Mouse (Mus musculus) spleen, postnatal 10 days (tissue): Measurements from ENCODE around the gene Tnc.

Experiments used
- DNase-seq, 2 experiments: peaks; one replicate each; pipeline ENCODE4 v3.0.0; 2021 to 2022; ENCODE audit warnings: low spot score in 2 of 2

Gene Tnc

DNA sequence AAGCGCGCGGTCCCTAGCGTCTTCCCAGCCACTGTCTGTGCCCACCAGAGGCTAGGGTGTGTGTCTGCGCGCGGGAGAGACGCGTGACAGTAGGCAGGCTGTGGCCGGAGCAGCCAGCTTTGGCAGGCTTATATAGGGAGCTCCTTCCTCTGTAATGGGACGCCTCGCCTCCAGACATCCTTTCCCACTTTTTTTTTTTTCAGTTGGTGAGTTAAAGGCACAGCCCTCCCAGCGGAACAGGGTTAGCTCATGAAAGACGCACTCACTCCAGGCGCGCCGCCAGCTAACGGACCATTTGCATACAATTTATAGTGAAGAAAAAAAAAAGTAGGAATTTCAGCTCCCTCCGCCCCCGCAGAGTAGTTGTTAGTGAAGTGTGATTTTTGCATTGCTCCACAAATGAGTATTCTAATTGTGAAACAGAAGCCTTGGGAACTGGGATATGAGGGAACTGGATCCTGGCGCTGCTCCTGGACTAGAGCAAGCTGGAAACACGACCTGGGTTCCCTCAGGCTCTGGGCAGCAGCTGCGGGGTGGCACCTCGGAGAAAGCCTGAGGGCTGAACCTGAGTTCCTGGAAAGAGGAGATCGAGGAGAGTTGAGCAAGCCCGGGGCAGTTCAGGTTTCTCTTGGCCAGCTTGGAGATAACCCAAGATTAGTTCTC is at the start of gene Tnc:
TSS of gene Tnc (minus strand) at position 185 of the 663 bp plus-strand sequence.
- no peak for DNase-seq

DNA sequence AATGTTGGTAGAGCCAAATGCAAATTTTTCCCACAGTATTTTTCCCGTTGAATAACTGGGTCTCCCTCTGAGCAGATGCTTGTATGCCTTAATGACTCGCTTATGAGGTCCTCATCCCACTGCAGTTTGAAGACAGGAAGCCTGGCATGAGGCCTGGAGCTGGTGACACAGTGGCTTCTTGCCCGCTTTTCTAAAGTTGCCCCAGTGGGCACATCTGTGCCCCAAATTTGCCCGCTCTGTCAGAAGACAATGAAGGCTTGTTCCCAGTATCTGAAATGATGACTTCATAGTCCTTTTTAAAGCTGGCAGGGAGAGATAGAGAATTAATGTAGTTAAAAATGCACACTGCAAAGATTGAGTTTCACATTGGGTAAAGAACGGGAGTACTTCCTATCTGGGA is 47.4 kb upstream of the Tnc start:
- no peak for DNase-seq

DNA sequence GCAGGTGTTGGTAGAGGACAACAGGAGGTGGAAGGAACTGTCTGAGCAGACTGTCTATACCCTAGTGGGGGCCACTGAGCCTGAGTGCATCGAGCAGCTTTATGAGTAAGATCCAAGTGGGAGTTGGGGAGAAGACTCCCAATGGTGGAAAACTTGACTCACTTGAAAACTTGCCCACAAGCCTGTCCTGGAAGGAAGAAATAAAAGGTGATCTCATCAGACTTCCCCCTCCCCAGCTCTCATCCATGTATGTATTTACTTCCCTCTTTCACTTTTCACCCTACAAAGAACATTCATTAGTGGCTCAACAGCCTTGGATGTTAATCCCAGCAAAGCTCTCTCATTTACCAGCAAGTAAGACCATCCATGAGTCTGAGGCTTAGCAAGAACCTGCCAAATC is 46.0 kb upstream of the Tnc start:
- DNase-seq, result no peak

DNA sequence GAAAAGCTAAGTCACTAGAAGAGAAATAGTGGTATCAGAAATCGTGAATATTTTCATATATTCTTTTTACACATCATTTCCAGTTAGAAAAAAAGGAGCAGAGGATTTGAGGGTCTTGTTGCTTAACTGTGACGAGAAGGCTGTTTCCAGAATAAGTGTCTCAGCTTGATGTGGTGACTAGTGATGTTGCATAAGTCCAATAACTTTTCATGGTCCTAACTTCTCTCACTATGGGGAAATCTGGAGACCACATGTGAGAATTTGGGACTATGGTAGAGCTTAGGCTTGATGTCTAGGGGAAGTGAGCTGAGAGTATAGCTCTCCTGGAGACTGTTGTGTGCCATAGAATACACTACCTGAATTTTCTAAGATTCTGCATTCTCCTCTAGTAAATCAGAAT is 42.6 kb upstream of the Tnc start:
- no peak for DNase-seq

DNA sequence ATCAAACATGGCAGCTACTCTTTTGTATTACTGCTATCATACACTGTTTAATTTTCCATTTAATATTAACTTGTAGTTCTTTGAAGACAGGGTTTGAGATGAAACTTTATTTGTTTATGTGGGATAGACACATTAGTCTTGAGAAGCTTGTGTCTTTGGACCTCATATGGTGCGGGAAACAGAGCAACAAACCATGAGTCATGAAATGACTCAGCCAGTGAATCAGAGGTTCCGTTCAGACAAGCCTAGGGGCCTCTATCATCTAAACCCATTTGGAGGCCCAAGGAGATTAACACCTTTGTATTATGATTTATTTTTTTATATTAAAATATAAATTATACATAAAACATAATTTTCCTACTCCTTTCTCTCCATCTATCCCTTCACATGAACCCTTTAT is 40.9 kb upstream of the Tnc start:
- DNase-seq, result no peak

DNA sequence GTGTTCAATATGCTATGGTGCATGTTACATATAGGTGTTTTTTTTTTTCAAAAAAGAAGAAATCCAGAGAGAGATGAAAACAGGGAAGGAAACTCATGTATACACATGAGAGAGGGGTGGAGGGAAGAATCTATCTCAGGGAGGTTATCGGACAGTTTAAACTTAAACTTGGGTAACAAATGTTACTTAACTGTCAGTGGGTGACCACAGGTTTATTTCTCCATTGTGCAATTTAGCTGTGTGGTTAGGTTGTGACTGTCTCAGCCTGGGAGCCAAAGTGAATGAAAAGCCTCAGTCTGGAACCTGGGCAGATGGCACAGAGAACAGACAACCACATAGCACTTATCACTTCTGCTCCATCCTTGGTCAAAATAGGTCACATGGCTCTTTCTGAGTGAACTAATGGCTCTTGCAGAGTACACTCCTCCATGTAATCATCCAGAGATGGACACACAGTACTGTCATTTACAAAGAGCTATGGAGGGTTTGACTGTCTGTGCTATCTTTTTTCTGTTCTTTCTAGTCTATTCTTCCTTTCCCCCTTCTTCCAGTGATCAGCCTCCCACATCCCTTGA is 39.3 kb upstream of the Tnc start:
- no peak for DNase-seq

DNA sequence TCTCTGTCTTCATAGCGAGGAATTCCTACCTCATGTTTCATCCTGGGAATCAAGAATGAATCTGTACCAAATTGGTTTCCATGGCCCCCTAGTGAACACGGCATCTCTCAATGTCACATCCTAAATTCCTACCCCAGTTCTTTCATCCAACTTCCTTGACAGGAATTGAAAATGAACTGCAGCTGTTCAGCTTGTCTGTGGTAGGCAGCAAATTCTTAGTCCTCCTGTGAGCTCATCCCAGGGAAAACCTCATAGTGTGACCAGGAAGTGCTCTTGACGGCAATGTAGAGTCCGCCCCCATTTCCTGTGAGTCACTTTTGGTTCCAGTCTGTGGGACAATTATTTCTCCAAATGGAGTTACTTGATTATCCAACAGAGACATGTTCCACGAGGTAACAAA is 37.0 kb upstream of the Tnc start:
- DNase-seq, result no peak

DNA sequence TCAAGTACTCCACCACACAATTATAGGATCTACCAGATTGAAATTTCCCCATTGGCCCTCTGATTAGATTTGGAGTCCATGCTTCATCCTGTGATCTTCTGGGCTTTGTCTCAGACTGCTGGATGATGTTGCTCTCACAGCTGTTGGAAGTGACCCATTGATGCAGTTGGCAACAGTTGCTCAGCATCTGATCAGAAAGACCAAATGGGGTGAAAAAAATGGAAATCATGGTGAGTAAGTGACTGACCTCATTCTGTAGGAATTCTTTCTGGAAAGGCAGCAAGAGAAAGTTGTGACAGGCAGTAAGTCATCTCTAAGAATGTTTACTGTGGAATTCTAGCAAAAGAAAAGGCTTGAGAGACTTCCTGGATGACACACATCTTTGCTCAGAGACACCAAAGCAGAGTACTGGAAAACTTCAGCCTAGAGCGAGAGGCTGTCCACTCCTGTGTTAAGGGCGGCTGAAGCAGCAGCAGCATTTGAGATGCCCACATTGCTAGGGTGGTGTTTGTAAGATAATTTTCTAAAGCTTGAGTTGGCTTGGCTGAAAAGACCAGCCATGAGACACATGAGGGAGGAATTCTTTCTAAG is 31.3 kb upstream of the Tnc start:
- DNase-seq, result no peak

DNA sequence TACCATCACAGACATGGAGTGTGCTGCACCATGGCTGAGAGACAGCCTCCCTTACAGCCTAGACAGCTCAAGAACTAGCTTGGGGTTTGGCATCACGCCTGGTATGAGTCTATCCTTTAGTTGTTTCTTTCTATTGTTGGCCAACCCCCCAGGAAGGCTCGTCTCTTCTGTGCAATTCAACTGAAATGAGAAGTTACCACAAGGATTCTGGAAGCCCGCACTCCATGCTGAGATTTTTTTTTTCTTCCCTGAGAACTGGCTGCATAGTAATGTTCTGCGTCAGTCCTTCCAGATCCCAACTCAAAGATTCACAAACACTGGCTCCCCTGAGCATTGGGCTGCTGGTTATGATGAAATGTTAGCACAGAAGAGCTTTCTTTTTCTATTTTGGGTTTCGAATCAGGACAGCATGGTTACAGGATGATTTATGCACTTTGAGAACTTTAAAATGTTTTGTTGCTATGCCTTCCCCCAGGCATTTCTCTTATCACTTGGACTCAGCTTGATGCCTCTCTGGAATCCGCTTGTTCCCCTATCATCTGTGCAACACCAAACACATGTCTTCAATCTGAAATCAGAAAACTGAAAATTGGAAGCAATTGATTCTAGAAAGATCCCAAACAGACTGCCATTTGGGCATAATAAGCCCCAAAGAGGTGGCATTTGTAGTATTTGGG is 29.7 kb upstream of the Tnc start:
- no peak for DNase-seq

DNA sequence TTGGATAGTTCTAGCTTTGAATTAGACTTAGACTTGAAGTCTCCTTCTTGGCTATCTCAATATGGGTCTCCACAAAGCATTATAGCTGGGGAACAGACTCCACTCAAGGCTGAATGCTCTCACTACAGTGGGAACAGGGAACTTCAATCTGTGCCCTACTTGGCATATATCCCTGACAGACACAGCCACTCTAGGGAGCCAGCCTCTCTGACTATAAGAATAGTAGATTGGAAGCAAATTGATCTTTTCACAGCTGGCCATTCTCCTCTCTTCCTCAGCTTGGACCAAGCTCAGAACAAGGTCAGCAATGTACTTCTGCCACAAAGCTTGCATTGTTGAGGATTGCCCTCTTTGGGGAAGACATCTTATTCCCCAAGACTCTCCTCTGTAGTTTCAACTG is 27.9 kb upstream of the Tnc start:
- no peak for DNase-seq

DNA sequence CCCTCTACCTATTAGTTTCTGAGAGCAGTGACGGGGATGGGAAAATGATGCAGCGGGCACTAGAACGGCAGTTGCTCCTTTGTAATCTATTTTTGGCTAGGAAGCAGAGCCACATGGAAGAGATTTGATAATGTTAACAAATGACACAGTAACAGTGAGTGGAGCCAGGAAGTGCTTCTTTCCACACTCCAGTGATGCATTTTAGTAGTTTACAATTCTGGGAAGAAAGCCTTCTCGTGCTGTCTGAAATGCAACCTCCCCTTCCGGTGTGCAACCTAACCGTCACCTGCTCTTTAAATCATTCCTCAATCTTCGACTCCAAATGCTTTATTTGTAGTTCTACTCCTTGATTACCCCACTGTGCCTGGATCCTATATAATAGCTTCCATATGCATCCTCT is 20.6 kb upstream of the Tnc start:
- DNase-seq, result no peak

DNA sequence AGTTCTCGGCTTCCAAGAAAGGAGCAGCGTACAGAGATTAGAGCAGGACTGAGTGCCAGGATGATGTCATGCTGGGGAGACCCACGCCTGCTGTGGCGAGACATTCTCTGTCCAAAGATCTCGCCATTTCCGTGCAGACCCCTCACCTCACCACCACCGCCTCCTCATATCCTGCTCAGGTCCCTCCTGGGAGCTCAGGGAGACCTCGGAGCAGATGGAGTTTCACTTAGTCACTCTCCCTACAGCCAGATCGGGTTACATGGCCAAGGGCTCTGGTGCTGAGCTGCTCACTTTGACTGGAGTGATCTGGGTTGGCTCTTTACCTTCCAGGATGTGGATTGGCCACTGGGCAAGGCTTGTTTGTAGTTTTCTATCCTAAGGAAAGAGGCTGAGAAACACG is 18.5 kb upstream of the Tnc start:
- DNase-seq, result no peak

DNA sequence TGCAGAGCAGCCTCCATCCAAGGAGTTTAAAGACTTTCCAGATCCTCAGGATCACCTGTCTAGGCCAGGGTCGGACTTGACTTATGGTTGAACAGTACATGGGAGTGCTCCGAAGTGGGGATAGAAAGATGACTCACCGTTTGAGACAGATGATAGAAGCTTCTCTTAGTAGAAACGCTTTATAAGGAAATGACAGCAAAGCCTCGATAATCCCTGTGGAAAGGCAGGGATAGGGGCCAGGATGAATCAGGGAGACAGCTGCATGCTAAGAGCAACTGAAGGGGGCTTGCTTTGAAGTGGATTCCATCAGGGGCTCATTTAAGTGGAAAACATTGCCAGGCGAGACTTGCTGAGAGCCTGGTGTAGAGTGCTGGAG is 12.0 kb upstream of the Tnc start:
- DNase-seq, result no peak

DNA sequence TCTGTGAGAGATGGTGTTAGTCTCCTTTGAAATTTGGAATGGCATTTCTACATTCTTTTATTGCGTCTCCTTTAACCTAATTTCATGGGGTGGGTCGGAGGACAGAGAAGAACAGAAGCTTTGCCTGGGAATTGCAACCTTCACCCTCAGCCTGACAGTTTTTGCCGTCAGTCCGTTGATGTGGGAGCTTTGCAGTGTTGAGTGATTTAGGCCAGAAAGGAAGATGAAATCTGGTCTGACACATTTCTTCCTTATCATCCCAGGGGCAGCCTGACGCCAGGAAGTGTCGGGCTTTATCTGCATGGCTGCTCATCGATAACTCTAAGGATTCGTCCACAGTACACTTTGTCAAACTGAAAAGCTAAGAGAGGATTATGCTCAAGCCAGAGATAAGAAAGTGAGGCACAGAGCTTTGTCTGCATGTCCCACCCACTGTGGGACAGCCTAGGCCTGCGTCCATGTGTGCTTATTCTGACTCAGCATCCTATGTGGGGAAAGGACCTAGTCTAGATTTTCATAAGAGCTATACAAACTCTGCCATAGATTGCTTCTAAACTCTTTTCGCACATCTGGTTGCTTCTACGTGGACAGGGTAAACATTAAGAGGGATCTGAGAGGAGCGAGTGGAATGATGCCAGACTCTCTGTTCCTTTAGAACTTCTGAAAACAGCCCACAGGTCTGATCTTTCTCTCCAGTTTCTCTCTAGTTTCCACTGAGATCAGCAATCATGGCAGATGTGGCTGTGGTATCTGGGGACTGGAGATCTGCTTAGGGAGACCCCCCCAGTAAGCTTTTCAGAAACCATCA is 11.4 kb upstream of the Tnc start:
- DNase-seq, result no peak

DNA sequence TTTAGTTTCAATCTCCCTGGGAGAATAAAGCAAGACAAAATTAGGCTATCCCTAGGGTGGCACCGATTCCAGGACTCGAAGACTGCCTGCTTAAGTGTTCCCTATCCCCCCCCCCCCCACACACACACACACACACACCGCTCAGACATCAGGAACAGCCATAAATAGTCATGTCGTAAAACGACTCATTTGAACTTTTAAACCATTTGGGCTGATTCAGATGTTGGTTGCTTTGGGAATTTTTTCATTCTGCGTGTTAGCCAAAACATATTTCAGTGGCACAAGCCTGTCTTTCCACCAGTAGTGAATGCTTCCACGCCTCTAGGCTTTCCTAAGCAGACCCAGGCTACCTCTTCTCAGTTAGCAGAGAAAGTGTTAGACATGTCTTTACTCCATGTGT is 1.4 kb upstream of the Tnc start:
- DNase-seq, result no peak

DNA sequence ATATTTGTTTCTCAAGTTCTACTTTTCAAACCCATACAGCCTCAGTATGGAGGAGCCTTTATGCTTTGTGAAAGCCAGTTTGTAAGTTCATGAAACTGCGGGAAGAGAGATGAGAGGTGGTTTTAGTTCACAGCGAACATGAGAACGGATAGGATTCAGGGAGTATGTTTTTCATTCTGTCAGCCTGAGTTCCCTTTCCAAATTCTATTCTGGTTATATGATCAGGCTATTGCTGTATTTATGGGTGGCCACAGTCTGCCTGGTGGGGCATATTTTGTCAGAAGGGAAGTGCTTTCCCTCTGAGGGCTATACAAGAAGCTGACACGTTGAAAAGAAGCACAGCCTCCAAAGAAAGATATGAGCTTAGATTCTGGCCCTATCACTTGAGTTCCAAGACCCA is 2.9 kb downstream of the Tnc start:
- no peak for DNase-seq

DNA sequence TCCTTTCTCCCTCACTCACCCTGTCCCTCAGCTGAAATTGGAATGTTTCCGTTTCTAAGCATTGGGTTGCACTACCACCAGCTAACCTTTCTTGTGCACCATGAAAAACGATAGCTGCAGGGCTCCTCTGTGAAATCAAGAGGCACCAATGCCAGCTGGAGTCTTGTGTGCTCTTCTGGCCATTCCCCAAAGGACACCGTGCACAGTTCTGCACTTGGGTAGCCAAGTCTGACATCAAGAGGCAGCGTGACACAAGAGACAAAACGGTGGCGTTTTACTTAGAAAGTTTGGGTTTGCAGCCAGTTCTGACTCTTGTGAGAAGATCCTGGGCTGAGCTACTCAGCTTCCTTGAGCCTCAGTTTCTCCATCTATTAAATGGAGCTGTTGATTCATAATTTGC is 3.4 kb downstream of the Tnc start:
- no peak for DNase-seq

DNA sequence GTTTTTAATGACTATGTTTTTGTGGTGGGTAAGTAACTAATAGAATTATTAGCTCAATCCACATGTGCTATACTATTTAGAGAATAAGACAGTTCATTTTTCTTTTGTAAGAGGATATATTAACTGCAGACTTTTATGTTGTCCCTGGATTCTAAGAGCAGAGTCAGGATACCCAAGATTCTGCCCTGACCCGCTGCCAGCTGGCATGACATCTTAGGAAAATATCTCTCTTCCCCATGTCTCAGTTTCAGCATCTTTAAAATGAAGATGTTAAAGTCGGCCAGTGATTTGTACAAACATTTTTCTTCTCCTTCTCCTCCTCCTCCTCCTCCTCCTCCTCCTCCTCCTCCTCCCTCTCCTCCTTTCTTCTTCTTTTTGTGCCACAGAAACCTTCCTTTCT is 7.7 kb downstream of the Tnc start:
- no peak for DNase-seq

DNA sequence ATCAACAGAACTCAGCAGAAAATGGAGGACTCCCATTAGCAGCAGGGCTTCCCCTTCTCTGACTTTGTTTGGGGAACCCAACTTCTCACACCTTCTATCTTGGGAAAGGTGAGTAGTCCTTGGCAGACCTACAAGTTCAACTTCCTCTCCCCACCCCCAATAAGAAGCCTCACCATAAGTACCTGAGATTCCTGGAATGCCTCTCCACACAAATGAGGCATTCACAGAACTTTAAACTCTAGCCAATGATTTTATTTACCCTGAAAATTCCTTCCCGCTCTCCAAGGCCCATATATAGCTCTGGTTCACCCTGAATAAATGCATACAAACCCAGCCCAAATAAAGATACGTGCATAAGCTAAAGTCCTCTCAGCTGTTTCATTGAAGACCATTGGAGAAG is 9.3 kb downstream of the Tnc start:
- no peak for DNase-seq

DNA sequence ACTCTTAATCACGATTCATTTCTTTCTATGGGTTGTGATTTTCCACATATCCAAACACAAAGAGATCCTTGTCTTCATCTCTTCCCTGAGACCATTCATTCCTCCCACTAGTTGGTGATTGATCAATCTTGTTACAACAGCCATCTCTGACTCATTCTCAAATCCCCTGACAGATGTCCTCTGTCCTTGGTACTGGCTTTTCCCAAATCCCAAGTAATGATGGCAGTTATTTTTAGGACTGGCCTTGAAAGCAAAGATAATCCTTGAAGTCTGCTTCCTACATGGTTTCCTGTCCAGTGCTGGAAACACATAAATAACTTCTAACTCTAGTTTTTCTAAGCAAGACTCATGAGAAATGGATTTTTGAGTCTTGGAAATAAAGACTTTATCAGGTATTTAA is 12.1 kb downstream of the Tnc start:
- DNase-seq, result no peak

DNA sequence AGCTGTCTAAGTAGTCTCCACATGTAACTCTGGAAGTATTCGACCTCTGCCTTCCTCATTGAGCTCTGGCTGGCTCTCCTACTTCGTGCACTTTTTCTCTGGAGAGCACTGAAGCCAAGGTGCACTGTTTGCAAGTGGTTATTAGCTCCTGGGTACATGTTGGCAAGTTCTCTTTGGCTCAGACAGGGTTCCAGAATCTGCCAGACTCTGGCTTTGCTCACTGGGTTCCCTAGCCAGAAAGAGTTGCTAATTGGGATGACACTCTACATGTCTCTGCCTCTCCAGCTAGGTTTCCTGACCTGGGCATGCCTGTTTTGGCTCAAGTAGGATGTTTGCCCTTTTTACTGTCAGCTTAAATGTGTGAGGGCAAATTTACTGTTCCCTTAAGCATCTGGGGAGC is 13.6 kb downstream of the Tnc start:
- DNase-seq, result no peak

DNA sequence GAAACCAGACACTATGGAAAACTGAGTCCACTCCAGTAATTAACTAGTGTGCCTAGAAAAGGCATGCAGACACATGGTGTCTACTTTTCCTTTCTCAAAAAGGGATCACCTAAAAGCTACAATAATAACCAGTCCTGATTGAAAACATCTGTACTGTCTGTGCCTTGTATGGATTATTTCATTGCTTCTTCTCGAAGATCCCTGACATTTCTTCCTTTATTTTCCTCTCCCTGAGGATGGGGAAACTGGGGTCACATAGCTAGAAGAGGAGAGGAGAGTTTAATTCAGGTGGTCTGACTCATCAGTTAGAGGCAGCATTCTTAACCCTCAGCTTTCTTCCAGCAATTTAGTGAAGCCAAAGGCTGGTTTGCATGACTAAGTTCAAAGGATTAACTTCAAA is 17.3 kb downstream of the Tnc start:
- DNase-seq, result no peak
